Mouse (Mus musculus): Measurements from ENCODE around the gene D630003M21Rik. TPM values are rescaled to one million over a fixed set of nuclear protein-coding genes. Genes with fewer than 3 reads are reported as not detected.

Gene D630003M21Rik
- 19.2 and 28.5 TPM in 2 replicates for polyA plus RNA-seq (2012; rRNA removed)
- 12.7 and 15.5 TPM in 2 replicates for polyA plus RNA-seq (2014; fragmentation: Nextera tagmentation; extraction: Ambion mirVana)

DNA sequence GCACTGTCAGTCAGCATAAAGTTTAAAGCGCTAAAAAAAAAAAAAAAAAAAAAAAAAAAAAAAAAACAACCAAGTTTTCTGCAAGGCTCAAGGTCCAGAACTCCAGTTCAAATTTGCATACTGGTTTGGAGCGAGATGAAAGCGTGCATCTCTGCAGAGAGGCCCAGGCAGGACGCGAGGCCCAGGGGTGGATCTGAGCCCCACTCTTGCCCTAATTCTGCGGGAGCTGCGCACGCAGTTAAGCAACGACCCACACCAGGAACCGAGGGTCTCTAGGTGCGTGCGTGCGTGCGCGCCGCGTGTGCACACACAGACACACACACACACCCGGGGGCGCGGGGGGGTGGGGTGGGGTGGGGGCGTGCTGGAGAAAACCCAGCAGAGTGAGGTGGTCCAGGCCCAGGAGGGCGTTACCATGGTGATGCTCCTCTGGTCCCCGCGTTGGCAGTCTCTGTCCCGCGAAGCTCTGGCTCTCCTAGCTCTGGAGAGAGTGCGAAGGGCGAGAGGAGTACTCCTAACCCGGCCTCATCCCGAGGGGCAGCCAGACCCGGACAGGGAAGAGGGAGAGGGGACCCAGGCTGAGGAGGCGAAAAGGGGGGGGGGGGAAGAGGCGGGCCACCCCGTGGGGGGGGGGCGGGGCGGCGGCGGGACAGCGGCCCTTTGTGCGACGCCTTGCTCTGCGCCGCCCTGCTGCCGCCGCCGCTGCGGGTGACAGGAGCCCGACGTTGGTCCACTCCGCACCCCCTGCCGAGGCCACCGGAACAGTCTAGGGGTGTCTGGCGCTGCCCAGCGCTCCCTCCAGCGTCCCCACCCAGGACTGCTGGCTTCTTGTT is at the start of gene D630003M21Rik:
D630003M21Rik (minus strand) TSS at position 553 of the 833 bp plus-strand sequence.
- H3K9ac ChIP-seq (ENCODE audit: low read depth, low read length, severe bottlenecking) = peak within 1 kb of the TSS; percentile 70
- H3K27ac ChIP-seq (replicated peaks; ENCODE audit: low read depth, low read length) = peak within 1 kb of the TSS; percentile 88
- ATAC-seq (ENCODE audit: low FRiP score, low read depth) = peak; percentile 71
- DNase-seq (ENCODE audit: low spot score) = peak; percentile 45
- WGBS = under 1% methylated on average over 19 of the region's 55 CpGs
- no peaks in the 10 kb centered on the region for H3K9me3 ChIP-seq (ENCODE audit: control insufficient read depth, low read length)
- H3K4me1 ChIP-seq (ENCODE audit: control insufficient read depth, insufficient read depth, low read length) = peaks cover 26% of the 10 kb centered on the region
- no peaks in the 10 kb centered on the region for H3K27me3 ChIP-seq (ENCODE audit: control insufficient read depth, insufficient read depth, low read length)
- H3K4me3 ChIP-seq (replicated peaks; ENCODE audit: low read length) = peak within 1 kb of the TSS; percentile 53
- H3K4me2 ChIP-seq (replicated peaks; ENCODE audit: low read depth, low read length, severe bottlenecking) = peak within 1 kb of the TSS; percentile 84
- no peak for TF ChIP-seq POLR2A (IDR thresholded peaks at IDR 0.05; ENCODE audit: borderline replicate concordance, extremely low read depth, insufficient read depth, insufficient read length)
- H3K36me3 ChIP-seq (ENCODE audit: control insufficient read depth, insufficient read depth, low read length) = no peaks in the 10 kb centered on the region

DNA sequence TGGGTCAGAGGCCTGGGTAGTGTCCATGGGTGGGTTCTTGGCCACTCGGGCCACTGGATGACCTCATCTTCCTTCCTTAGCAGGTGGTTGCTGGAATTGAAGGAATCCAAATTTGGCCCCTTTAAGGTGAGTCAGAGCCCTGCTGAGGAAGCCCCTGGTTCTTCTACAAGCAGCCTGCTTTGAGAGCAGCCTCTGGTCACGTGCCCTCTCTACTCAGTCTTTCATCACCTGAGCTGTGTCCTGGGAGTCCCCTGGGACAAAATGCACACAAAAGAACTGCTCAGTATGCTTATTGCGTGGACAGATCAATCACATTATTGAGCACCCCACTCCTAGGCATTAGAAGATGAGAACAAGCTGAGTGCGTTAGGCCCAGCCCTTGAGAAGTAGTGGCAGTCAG is 47.9 kb upstream of the D630003M21Rik start:
- Histone ChIP-seq H3K36me3 (ENCODE audit: control insufficient read depth, insufficient read depth, low read length) (no peaks in the 10 kb centered on the region), H3K4me2 (replicated peaks; ENCODE audit: low read depth, low read length, severe bottlenecking) (no peak overlapping the region), H3K27me3 (ENCODE audit: control insufficient read depth, insufficient read depth, low read length) (no peaks in the 10 kb centered on the region), H3K27ac (replicated peaks; ENCODE audit: low read depth, low read length) (no peak overlapping the region), H3K4me3 (replicated peaks; ENCODE audit: low read length) (no peak overlapping the region), H3K9ac (ENCODE audit: low read depth, low read length, severe bottlenecking) (no peak overlapping the region), H3K4me1 (ENCODE audit: control insufficient read depth, insufficient read depth, low read length) (peaks cover 11% of the 10 kb centered on the region; the same call in 1 of the 2 replicates), H3K9me3 (ENCODE audit: control insufficient read depth, low read length) (no peaks in the 10 kb centered on the region)
- no peak for ATAC-seq (ENCODE audit: low FRiP score, low read depth)
- no peak for DNase-seq (ENCODE audit: low spot score)
- TF ChIP-seq POLR2A (IDR thresholded peaks at IDR 0.05; ENCODE audit: borderline replicate concordance, extremely low read depth, insufficient read depth, insufficient read length) = no peak
- WGBS = 66% methylated on average over 4 of the region's 4 CpGs

DNA sequence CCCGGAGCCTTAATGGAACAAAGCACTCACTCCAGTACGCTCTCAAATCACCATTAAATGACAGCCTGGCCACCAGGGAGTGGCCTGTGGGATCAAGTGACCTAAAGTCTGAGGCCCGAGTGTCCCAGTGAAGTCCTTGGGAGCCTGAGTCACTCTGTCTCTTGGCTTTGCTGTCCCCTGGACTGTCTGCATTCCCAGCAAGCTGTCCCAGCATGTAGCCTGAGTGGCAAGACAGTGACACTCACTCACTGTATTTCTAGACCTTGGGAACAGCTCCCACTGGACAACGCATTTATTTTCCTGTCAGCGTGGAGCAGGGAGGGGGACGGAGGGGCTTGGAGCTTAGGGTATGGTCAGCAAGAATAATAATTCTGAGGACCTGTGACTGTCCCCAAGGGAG is 47.4 kb upstream of the D630003M21Rik start:
- no peaks in the 10 kb centered on the region for H3K36me3 ChIP-seq (ENCODE audit: control insufficient read depth, insufficient read depth, low read length)
- WGBS = 72% methylated on average over 6 of the region's 6 CpGs
- no peaks in the 10 kb centered on the region for H3K9me3 ChIP-seq (ENCODE audit: control insufficient read depth, low read length)
- peaks cover 8% of the 10 kb centered on the region; the same call in 1 of the 2 replicates for H3K4me1 ChIP-seq (ENCODE audit: control insufficient read depth, insufficient read depth, low read length)
- TF ChIP-seq POLR2A (IDR thresholded peaks at IDR 0.05; ENCODE audit: borderline replicate concordance, extremely low read depth, insufficient read depth, insufficient read length) = no peak
- no peak for ATAC-seq (ENCODE audit: low FRiP score, low read depth)
- no peak overlapping the region for H3K4me3 ChIP-seq (replicated peaks; ENCODE audit: low read length)
- no peak overlapping the region for H3K9ac ChIP-seq (ENCODE audit: low read depth, low read length, severe bottlenecking)
- H3K27me3 ChIP-seq (ENCODE audit: control insufficient read depth, insufficient read depth, low read length) = no peaks in the 10 kb centered on the region
- no peak overlapping the region for H3K27ac ChIP-seq (replicated peaks; ENCODE audit: low read depth, low read length)
- no peak overlapping the region for H3K4me2 ChIP-seq (replicated peaks; ENCODE audit: low read depth, low read length, severe bottlenecking)
- DNase-seq (ENCODE audit: low spot score) = no peak

DNA sequence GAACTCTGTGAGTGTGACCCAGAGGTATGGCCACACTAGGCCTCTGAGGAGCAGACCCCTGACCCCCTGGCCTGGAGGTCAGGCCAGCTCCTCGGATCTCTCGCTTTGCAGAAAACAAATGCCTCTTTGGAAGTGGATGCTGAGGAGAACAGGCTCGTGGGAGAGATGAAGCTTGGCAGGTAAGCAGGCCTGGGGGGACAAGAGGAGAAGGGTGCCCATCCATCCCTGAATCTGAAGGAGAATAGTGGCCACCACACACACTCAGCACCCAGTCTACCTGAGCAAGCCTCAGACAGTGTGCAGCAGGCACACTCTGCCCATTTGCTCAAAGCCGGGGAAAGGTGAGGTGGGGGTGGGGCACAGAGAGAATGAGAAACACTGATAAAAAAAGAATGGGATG is 46.8 kb upstream of the D630003M21Rik start:
- no peak for ATAC-seq (ENCODE audit: low FRiP score, low read depth)
- H3K4me1 ChIP-seq (ENCODE audit: control insufficient read depth, insufficient read depth, low read length) = peaks cover 8% of the 10 kb centered on the region; the same call in 1 of the 2 replicates
- H3K27me3 ChIP-seq (ENCODE audit: control insufficient read depth, insufficient read depth, low read length) = no peaks in the 10 kb centered on the region

DNA sequence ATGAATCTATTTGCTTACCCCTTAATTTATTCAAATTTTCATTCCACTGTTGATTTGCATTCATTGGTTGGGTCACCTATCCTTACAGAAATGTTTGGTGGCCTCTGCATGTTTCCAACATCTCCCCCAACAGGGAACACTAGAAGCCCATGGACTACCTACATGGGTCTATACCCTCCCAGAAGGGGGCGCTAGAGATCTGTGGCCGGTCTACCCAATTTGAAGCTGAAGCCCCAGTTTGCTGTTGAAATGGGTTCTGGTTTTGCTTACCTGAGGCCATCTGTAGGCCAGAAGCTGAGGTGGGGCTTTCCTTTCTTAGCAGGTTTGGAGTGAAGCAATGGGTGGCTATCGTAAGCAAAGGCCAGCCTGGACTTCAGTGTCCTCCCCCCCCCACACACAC is 46.3 kb upstream of the D630003M21Rik start:
- H3K4me1 ChIP-seq (ENCODE audit: control insufficient read depth, insufficient read depth, low read length) = peaks cover 8% of the 10 kb centered on the region; the same call in 1 of the 2 replicates
- H3K27ac ChIP-seq (replicated peaks; ENCODE audit: low read depth, low read length) = no peak overlapping the region
- H3K36me3 ChIP-seq (ENCODE audit: control insufficient read depth, insufficient read depth, low read length) = no peaks in the 10 kb centered on the region
- no peak for TF ChIP-seq POLR2A (IDR thresholded peaks at IDR 0.05; ENCODE audit: borderline replicate concordance, extremely low read depth, insufficient read depth, insufficient read length)
- no peak for ATAC-seq (ENCODE audit: low FRiP score, low read depth)
- H3K4me3 ChIP-seq (replicated peaks; ENCODE audit: low read length) = no peak overlapping the region
- no peaks in the 10 kb centered on the region for H3K9me3 ChIP-seq (ENCODE audit: control insufficient read depth, low read length)
- no peak for DNase-seq (ENCODE audit: low spot score)
- H3K9ac ChIP-seq (ENCODE audit: low read depth, low read length, severe bottlenecking) = no peak overlapping the region
- H3K4me2 ChIP-seq (replicated peaks; ENCODE audit: low read depth, low read length, severe bottlenecking) = no peak overlapping the region
- WGBS = 92% methylated on average over 3 of the region's 3 CpGs
- no peaks in the 10 kb centered on the region for H3K27me3 ChIP-seq (ENCODE audit: control insufficient read depth, insufficient read depth, low read length)

More for the DNA sequence above, 46.8 kb upstream of the D630003M21Rik start:
- Histone ChIP-seq H3K36me3 (ENCODE audit: control insufficient read depth, insufficient read depth, low read length) (no peaks in the 10 kb centered on the region), H3K4me3 (replicated peaks; ENCODE audit: low read length) (no peak overlapping the region), H3K27ac (replicated peaks; ENCODE audit: low read depth, low read length) (no peak overlapping the region), H3K9ac (ENCODE audit: low read depth, low read length, severe bottlenecking) (no peak overlapping the region), H3K4me2 (replicated peaks; ENCODE audit: low read depth, low read length, severe bottlenecking) (no peak overlapping the region), H3K9me3 (ENCODE audit: control insufficient read depth, low read length) (no peaks in the 10 kb centered on the region)
- no peak for DNase-seq (ENCODE audit: low spot score)
- TF ChIP-seq POLR2A (IDR thresholded peaks at IDR 0.05; ENCODE audit: borderline replicate concordance, extremely low read depth, insufficient read depth, insufficient read length) = no peak
- 66% methylated on average over 4 of the region's 4 CpGs for WGBS

Data from limb, embryonic 14.5 days (tissue).